Mouse (Mus musculus): Measurements from ENCODE around the gene Clcc1.

Clcc1 gene

GRCm38 (mm10) chr3:108653710-108654379 lies at the start of gene Clcc1:
Gene Clcc1 (plus strand): TSS chr3:108653913.
- peak; percentile 62; the same call in 1 of the 2 replicates for TF ChIP-seq GATA4 (IDR thresholded peaks at IDR 0.05; ENCODE audit: insufficient replicate concordance, low read length)

- TF ChIP-seq GATA4 (IDR thresholded peaks at IDR 0.05; ENCODE audit: insufficient replicate concordance, low read length) = no peak
These were observed 44.8 kb upstream of the Clcc1 start for GRCm38 (mm10) chr3:108608906-108609305.

GRCm38 (mm10) chr3:108634761-108635160 lies 19.0 kb upstream of the Clcc1 start:
- no peak for TF ChIP-seq GATA4 (IDR thresholded peaks at IDR 0.05; ENCODE audit: insufficient replicate concordance, low read length)

GRCm38 (mm10) chr3:108639412-108639811 lies 14.3 kb upstream of the Clcc1 start:
- TF ChIP-seq GATA4 (IDR thresholded peaks at IDR 0.05; ENCODE audit: insufficient replicate concordance, low read length) = no peak

GRCm38 (mm10) chr3:108640998-108641397 lies 12.7 kb upstream of the Clcc1 start:
- TF ChIP-seq GATA4 (IDR thresholded peaks at IDR 0.05; ENCODE audit: insufficient replicate concordance, low read length) = no peak

- no peak for TF ChIP-seq GATA4 (IDR thresholded peaks at IDR 0.05; ENCODE audit: insufficient replicate concordance, low read length)
These were observed 8.9 kb upstream of the Clcc1 start for GRCm38 (mm10) chr3:108644856-108645255.

- no peak for TF ChIP-seq GATA4 (IDR thresholded peaks at IDR 0.05; ENCODE audit: insufficient replicate concordance, low read length)
These were observed 7.7 kb upstream of the Clcc1 start for GRCm38 (mm10) chr3:108646036-108646435.

- no peak for TF ChIP-seq GATA4 (IDR thresholded peaks at IDR 0.05; ENCODE audit: insufficient replicate concordance, low read length)
These were observed 659 bp upstream of the Clcc1 start for GRCm38 (mm10) chr3:108652866-108653642.

- no peak for TF ChIP-seq GATA4 (IDR thresholded peaks at IDR 0.05; ENCODE audit: insufficient replicate concordance, low read length)
These were observed 853 bp downstream of the Clcc1 start for GRCm38 (mm10) chr3:108654566-108654965.

GRCm38 (mm10) chr3:108655486-108655885 lies 1.8 kb downstream of the Clcc1 start:
- TF ChIP-seq GATA4 (IDR thresholded peaks at IDR 0.05; ENCODE audit: insufficient replicate concordance, low read length) = no peak

GRCm38 (mm10) chr3:108658612-108659011 lies 4.9 kb downstream of the Clcc1 start:
- TF ChIP-seq GATA4 (IDR thresholded peaks at IDR 0.05; ENCODE audit: insufficient replicate concordance, low read length) = no peak

- no peak for TF ChIP-seq GATA4 (IDR thresholded peaks at IDR 0.05; ENCODE audit: insufficient replicate concordance, low read length)
These were observed 7.2 kb downstream of the Clcc1 start for GRCm38 (mm10) chr3:108660941-108661340.

GRCm38 (mm10) chr3:108676616-108677015 lies 22.9 kb downstream of the Clcc1 start:
- TF ChIP-seq GATA4 (IDR thresholded peaks at IDR 0.05; ENCODE audit: insufficient replicate concordance, low read length) = no peak

- no peak for TF ChIP-seq GATA4 (IDR thresholded peaks at IDR 0.05; ENCODE audit: insufficient replicate concordance, low read length)
These were observed 27.3 kb downstream of the Clcc1 start for GRCm38 (mm10) chr3:108681004-108681403.

- TF ChIP-seq GATA4 (IDR thresholded peaks at IDR 0.05; ENCODE audit: insufficient replicate concordance, low read length) = no peak
These were observed 32.0 kb downstream of the Clcc1 start for GRCm38 (mm10) chr3:108685701-108686100.

- TF ChIP-seq GATA4 (IDR thresholded peaks at IDR 0.05; ENCODE audit: insufficient replicate concordance, low read length) = no peak
These were observed 35.3 kb downstream of the Clcc1 start for GRCm38 (mm10) chr3:108689015-108689441.
